Mouse (Mus musculus) c-Kit-negative CD71-positive TER-119-positive erythroid progenitor cells, embryonic 14.5 days (primary cell): ENCODE data around the gene Ambp.

ENCODE experiments used
- DNase-seq: peaks from one replicate; pipeline ENCODE4 v3.0.0-alpha.2; 2013; ENCODE audit warnings: low read depth, low spot score

The Ambp gene

GRCm38 (mm10) chr4:63118639-63119437 is 35.8 kb downstream of the Ambp start:
- peak; percentile 8 for DNase-seq

GRCm38 (mm10) chr4:63105651-63106050 is 48.9 kb downstream of the Ambp start:
- no peak for DNase-seq

GRCm38 (mm10) chr4:63102025-63102424 is 52.6 kb downstream of the Ambp start:
- DNase-seq: no peak

DNA sequence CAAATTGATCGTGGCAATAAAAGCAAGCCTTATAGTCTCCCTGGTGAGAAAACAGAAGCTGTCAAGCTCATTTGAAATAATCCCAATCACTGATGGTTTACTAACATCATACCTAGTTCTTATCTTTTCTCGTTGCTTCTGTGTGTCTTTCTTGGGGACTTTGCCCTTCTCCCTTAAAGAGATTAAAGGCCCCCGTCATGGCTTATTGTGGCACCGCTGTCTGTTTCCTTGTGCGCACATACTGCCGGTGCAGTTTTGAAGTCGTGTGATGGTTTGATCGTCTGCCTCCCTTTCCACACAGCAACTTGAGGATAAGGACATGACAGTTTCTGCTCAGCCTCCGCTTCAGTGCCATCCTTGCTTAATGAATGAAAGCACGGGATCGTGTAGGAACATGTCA is 54.1 kb downstream of the Ambp start:
- no peak for DNase-seq

GRCm38 (mm10) chr4:63097603-63098002 is 57.0 kb downstream of the Ambp start:
- no peak for DNase-seq
